Mouse (Mus musculus) T-helper 1 cell (primary cell): ENCODE measurements around the gene Eif3j1.

ENCODE experiments used
- in situ Hi-C: fragments of 300-600 bp; cut with MboI, MseI; formaldehyde crosslinking; loops from one replicate; pipeline ENCODE4 v1.15.1; 2025; ENCODE audit warnings: high pct_unique_total_duplicates

Eif3j1 gene

DNA sequence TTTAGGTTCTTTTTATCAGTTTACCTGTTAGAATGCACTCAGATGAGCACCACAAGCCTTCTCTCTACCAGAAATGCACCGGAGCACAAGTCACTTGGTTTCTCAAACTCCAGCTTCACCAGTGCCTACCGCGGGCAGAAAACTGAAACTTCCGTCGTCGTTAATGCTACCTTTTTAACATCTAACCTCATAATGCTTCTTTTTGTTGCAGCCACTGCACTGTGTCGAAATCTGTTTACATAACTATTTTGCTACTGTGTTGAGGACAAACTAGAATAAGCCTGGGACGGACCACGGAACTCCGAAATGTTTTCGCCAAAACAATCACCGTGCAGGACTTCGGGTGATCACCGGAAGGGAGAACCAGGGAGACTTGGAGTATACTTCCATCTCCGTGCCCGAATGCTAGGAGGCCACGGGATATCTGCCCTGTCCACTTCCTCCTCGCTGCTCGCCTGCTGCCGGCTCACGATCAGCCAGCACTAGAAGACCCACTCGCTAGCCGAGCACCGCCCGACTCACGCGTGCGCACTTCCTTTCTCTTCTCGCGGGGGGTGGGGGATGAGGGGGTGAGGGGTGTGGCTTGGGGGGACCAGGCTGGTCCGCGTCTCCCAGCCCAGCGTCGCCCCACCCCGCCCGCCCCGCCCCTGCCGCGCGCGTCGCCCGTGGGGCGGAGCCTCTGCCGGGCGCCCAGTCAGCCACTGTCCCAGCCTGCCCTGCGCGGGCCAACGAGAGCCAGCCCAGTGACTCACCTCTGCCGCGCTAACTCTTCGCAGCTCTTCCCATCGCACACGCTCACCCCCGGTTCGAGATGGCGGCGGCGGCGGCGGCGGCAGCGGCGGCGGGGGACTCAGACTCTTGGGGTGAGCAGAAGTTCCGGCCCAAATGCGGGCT, at the start of gene Eif3j1:
Eif3j1 (plus strand) TSS at position 685 of the 894 bp plus-strand sequence.
- in situ Hi-C loops, result loop anchor here (5.0 kb wide), 1 partner anchor 71 kb away; the partner anchor contains the start of genes Ctdspl2 and Mageb3

DNA sequence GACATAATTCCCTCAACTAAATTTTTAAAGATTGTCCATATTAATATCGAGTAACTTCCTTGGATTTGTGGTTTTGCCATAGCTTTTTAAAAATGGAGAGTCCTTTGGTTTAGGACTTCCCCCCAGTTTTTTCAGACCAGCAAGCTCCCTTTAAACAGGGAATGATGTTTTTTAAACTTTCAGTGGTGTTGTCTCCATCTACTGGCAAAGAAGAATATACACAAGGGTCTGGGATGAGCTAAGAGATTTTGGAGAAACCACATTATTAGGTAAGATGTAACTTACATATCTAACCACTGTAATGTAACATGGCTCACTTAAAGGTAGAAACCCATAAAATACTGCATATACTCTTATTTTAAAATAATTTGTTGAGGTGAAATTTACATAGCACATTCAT, 32.6 kb upstream of the Eif3j1 start:
- in situ Hi-C loops, result no loop called here

DNA sequence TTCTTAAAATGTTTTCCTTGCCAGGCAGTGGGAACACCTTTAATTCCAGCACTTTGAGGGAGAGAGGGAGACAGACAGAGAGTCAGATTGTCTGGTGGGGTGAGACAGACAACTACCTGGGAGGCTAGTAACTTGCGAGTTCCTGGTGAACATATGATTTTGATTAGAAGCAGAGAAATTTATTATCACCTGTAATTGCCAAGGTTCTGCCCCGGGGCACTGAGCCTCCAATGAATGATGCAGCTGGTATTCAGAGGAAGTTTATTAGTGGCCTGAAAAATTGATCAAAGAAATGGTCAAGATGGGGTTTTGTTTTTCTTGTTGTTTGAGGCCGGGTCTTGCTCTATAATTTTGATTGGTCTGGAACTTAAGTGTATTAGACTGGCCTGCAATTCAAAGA, 19.5 kb upstream of the Eif3j1 start:
- in situ Hi-C loops, result no loop called here

DNA sequence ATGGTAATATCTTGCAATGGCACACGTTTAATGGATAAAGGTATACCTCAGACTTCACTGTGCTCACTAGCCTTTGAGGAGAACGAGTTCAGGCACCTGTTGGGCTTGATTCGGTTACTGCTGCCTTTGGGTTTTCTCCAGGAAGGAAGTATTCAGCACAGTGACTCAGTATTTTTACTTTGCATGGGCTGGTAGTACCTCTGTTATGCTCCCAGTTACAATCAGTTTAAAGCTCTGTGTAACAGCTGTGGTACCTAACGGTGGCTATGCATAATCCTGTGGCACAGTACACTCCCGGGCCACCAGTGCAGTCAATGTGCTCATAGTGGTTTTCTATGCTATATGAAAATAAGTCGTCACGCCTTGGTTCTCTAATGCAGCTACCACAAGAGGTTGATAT, 16.9 kb upstream of the Eif3j1 start:
- in situ Hi-C loops, result no loop called here

DNA sequence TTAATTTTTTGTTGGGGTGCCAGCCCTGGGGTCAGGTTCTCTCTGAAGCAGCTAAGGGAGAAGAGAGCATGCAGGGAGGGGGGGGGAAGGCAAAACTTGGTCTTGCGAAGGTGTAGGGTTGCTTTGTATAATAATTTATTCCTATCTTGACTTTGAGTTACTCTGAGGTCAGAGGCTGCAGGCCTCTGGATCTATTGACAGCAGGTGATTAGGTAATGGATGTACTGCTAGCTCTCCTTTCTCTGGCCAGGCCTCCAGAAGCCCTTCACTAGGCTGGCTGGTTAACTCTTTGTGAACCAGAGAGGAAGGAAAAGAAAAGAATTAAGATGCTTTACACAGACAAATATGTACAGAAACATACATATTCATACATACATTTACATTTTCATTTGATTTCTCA, 9.6 kb upstream of the Eif3j1 start:
- in situ Hi-C loops, result no loop called here

DNA sequence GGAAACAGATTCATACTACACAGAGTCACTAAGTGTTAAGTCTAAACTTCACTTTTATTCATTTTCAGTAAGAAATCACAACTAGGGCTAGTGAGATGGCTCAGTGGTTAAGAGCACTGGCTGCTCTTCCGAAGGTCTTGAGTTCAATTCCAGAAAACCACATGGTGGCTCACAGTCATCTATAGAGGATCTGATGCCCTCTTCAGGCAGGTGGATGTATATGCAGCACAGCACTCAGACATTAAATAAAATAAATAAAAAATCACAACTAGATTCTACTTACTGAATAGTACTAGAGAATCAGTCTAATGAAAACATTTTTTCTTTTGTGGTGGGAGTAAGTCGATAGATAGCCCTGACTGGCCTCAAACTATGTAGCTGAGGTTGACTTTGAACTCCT, 6.1 kb upstream of the Eif3j1 start:
- in situ Hi-C loops, result no loop called here

DNA sequence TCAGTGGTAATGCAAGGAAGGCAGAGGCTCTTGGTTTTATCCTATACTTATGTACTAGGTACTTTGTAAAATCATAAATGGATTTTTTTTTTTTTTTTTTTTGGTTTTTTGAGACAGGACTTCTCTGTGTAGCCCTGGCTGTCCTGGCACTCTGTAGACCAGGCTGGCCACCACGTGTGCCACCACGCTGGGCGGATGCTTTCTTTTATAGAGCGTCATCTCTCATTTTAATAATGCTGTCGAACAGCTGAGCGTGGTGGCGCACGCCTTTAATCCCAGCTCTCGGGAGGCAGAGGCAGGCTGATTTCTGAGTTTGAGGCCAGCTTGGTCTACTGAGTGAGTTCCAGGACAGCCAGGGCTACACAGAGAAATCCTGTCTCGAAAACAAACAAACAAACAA, 1.3 kb upstream of the Eif3j1 start:
- in situ Hi-C loops, result loop anchor here (5.0 kb wide), 1 partner anchor 70 kb away; the partner anchor contains the start of genes Ctdspl2 and Mageb3

DNA sequence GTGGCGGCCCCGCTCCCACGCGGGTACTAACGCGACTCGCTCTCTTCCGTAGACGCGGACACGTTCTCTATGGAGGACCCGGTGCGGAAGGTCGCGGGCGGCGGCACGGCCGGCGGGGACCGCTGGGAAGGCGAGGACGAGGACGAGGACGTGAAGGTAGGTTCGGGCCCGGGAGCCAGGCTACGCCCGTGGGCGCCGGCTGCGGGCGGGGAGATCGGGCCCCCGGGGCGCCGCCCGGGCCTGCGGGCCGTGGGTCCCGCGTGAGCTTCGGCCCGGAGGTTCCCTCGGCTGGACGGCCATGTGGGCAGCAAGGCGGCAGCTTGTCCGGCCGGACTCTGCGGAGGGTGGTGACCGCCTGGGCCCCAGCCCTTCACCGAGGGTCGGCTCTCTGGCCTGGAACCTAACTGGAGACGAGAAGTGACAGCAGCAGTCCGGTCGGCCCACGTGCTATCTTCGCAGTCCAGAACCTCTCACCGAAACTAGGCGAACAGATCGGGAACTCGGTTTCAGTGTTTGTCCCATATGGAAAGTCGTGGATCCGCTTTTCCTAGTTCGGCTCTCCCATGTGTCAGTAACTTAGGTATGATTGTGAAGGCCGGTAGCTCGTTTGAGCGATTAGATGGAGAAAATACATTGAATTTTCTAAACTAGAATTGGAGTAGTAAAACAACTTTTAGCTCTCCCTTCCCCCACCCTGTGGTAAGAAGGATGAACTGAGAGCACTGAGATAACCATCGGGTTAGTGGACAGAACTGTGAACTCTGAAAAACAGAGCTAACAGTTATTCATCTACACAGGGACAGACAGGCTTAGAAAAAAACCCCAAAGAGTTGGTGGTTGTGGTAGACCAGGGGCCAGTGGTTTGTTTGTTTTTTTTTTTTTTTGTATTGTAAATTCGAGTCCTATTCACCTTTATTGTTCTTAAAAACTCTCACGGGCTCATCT, 682 bp downstream of the Eif3j1 start:
- in situ Hi-C loops, result loop anchor here (5.0 kb wide), 1 partner anchor 72 kb away; the partner anchor contains the start of genes Ctdspl2 and Mageb3

DNA sequence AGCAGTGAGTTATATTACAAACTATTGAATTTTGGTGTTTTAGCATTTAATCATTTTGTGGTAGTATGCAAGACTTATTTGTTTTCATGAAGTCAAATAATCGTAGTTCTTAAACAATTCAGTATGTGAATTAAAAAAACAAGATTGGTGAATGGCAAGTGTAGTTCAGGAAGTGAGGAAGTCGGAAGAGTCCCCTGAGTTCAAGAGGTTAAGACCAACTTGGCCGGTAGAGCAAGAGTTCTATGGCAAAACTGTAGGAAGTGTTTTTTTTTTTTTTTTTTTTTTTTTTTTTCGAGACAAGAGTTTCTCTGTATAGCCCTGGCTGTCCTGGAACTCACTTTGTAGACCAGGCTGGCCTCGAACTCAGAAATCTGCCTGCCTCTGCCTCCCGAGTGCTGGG, 3.6 kb downstream of the Eif3j1 start:
- in situ Hi-C loops, result no loop called here

DNA sequence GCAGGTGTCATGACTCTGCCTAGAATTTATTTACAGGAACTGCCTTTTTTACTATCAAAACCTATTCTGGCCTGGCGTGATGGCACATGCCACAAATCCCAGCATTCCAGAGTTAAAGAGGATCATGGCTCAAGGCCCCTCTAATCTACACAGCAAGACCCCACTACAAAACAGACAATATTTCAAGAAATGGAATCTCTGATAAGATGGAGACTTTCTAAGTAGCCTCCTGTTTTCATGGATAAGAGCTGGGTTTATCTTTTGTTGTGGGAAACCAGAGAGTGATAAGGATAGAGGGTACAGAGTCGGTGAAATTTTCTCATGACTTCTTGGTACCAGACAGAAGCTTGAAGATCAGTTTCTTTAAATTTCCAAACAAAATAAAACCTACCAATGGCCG, 7.7 kb downstream of the Eif3j1 start:
- in situ Hi-C loops, result no loop called here

DNA sequence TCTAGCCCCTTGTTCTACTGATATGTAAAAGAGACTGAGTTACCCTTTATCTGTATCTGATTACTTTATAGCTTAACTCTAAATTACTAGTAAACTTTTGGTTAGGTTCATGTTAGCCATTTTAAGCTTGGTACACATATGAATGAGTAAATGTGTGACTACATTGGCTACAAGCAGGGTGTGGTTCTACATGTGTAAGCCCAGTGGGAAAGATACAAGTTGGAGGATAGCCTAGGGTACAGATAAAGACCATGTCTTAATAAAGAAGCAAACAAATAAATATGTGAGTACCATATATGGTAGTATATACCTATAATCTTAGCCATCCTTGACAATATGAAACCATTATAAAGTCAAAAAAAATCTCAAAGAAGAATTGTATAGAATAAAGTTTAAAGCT, 15.6 kb downstream of the Eif3j1 start:
- in situ Hi-C loops, result no loop called here

DNA sequence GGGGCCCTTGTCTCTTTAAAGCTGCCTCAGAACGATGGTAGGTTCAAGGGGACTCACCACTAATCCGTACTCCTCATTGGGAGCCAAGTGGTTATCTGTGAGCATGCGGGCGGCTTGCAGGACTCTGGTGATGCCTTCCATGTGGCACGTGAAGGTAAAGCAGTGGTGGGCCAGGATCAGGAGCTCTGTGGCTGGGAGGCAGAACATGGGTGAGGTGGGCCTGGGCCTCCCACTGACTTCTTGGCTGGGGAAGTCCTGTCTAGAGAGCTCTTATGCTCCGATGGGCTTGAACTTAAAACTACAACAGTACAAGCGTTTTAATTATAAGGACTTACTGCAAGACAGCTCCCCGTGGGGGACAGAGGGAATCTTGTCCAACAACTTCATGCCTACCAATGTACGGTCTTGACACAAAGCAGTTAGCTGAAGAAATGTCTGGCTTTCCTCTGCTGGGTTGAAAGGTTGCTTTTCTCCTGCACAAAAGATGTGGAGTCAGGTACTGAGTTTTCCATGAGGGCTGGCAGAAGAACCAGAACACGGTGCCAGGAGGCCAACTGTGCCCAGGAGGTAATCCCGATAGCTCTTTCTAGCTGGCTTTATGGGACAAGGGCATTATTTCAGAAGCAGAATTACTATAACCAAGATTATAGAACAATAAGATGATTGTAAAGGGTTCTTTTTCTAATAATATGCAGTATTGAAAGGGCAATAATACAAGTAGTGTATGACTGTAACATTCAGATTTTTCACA, 31.2 kb downstream of the Eif3j1 start:
- in situ Hi-C loops, result no loop called here

DNA sequence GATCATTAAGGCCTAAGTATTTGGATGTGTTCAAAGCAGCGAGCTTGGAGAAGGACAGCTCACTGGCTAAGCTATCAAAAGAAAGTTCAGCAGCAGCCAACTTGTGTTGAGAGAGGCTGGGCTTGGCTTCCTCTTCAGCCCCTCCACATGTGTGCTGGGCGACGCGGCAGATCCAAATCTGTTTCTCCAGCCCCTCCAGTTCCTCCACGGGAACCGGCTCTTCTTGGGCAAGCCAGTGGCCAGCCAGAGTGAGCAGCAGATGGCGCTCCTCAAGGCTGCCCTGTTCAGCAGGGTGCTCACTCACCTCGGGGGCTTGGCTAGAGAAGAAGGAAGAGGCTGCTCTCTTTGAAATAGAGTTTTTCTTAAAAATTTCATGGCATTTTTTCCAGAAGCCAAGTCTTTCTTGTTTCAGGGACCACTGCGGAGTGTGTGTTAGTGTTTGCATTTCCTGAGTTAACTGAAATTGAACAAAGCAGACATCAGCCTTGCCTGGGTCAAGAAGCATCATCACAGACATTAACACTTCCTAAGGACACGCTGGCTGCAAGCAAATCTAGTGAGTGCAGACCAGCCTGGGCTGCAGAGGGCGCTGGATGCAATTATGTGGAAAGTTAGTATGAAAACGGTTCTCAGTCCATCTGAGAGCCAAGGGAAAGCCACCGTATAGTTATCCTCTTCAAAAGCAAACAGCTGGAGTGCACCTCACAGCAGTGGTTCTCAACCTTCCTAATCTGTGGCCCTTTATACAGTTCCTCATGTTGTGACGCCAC, 37.0 kb downstream of the Eif3j1 start:
- in situ Hi-C loops, result no loop called here

DNA sequence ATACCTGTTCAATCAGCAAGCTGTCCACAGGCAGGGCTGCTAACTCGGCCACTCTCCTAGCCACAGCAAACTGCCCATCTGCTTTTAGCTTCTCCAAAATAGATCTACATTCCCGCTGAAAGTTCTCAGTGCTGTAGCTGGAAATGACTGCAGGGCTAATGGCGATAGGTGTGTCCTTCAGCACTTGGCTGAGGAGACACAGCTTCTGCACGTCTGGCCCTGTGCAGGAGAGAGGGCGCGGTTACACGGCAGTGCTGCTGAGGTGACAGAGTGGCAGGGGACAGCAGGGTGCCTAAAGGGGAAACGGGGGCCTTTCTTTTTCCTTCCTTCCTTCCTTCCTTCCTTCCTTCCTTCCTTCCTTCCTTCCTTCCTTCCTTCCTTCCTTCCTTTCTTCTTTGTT, 37.9 kb downstream of the Eif3j1 start:
- in situ Hi-C loops, result no loop called here

DNA sequence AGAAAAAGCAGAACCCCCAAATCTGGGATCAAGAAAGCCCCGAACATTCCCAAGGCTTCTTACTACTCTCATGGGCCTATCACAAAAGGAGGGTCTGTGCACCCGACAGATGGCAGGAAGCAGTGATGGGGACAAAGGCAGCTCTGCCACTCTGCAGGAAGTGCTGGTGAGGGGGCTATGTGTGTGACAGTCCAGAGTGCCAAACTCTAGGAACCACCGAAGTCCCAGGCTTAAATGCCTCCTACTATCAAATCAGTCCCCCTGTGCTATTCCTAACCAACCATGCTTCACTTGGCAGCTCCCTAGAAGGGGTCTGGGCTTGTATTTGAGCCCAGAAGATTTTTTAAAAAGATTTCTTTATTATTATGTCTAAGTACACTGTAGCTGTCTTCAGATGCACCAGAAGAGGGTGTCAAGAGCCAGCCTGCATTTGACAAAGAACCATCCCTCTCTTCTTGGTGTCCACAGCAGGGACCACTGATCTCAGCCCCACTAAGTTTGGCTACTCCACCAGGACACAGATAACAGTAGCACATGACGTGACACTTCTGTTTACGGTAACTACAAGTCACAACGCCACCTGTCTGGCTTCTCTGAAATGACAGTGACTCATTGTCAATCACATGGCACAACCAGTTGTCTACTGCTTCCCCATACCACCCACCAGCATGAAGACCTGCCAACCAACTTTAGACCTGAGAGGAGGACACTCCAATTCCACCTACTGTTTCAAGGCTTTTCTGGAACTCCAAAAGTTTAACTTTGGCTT, 41.0 kb downstream of the Eif3j1 start:
- in situ Hi-C loops, result no loop called here

DNA sequence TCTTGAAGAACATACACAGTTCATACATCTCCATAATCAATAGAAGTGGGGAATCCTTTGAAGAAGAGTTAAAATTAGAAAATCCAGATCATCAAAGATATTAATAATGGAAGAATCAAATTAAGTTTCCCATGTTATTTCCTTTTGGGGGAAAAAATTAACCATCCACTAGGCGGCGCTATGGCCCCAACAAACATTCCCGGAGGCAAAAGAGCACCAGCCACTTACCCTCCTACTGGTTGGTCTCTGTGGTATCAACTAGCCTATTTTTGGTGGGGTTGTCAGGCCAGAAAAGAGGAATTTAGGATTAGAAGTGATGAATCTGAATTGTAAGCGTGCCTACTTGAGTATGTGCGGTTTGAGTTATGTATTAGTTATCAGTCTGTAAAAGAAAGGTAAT, 41.6 kb downstream of the Eif3j1 start:
- in situ Hi-C loops, result loop anchor here (5.0 kb wide), 1 partner anchor 92 kb away; the partner anchor contains the start of gene Trim69

DNA sequence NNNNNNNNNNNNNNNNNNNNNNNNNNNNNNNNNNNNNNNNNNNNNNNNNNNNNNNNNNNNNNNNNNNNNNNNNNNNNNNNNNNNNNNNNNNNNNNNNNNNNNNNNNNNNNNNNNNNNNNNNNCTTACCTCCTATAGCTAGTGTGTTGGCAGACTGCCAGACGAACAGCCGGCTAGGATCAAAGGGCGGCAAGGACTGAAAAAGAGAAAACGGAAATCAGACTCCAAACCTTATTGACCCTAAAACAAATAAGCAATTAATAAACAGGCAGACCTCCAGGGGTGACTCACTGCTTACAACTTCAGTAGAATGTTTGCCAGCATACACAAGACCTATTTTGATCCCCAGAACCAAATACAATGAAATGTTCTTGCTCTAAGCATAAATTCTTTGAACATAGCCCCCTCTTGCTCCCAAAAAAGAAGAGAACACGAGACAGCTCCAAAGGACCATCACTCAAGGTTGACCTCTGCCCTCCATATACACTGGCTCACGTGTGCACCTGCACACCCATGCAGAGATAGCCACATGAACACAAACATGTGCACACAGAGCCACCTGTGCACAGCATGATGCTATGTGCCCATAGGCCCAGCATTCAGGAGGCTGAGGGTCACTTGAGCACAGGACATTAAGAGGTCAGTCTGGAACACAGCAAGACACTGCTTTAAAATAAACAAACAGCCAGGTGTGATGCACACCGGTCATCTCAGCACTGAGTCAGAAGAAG, 53.5 kb downstream of the Eif3j1 start:
- in situ Hi-C loops, result no loop called here

DNA sequence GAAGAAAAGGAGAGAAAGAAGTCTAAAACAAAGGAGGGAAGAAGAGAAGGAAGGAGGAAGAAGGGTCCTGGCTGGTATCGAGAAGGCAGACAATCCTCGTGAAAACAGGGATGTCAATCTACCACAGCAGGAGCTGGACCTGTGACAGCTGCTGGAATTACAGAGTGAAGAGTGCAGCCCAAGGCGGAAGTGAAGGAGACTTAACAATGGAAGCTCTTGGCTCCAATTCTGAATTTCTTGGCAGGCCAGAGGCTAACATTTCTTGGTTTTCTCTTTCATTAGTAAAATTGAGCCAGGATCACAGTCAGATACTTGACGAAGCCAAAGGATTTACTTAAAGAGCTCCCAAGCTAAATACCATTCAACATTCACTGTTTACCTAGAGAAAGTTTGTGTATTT, 58.1 kb downstream of the Eif3j1 start:
- in situ Hi-C loops, result no loop called here

DNA sequence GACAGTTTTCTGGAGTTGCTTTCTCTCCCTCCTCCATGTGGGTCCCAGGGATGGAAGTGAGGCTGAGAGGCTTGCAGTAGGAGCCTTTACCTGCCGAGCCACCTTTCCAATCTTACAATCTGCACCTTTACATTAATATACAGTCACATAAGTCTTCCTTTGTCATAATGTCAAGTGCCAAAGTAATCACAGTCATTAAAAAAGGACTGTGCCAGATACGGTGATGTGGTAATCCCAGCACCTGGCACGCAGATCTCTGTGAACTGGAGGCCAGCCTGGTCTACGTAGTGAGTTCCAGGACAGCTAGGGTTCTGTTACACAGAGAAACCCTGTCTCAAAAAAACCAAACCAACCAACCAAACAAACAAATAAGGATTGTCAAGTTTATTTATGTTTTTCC, 65.5 kb downstream of the Eif3j1 start:
- in situ Hi-C loops, result no loop called here
